Mouse (Mus musculus): ENCODE results near the gene Zcchc10. TPM values are rescaled to one million over a fixed set of nuclear protein-coding genes. Genes with fewer than 3 reads are reported as not detected.
"Not testable (repeated sequence)": the region's sequence is repeated elsewhere in the genome, so short reads cannot be mapped to it uniquely, and the experiment has no call there.

The Zcchc10 gene
- polyA plus RNA-seq, 1 experiment from 2014 or later: 18.1 TPM

GRCm38 (mm10) chr11:53301167-53301515 lies 23.3 kb upstream of the Zcchc10 start:
- Histone ChIP-seq H3K27me3 (replicated peaks) (no peaks in the 10 kb centered on the region), H3K4me3 (replicated peaks) (peak overlapping the region; percentile 98), H3K4me1 (peaks cover 12% of the 10 kb centered on the region), H3K27ac (peak overlapping the region; percentile 97), H3K4me2 (peak overlapping the region; percentile 61), H3K9ac (peak overlapping the region; percentile 11; the same call in 1 of the 2 replicates), H3K36me3 (no peaks in the 10 kb centered on the region), H3K9me3 (no peaks in the 10 kb centered on the region)
- WGBS: 48% methylated on average over 9 of the region's 9 CpGs
- ATAC-seq (ENCODE audit: insufficient read depth, low FRiP score, low read depth): no peak

- Histone ChIP-seq H3K4me2 (no peak overlapping the region), H3K9me3 (no peaks in the 10 kb centered on the region), H3K4me3 (replicated peaks) (no peak overlapping the region), H3K9ac (no peak overlapping the region), H3K27ac (no peak overlapping the region), H3K27me3 (replicated peaks) (no peaks in the 10 kb centered on the region), H3K36me3 (no peaks in the 10 kb centered on the region), H3K4me1 (peaks cover 19% of the 10 kb centered on the region)
- WGBS: 82% methylated on average over 14 of the region's 14 CpGs
- no peak for ATAC-seq (ENCODE audit: insufficient read depth, low FRiP score, low read depth)
These were observed 20.2 kb upstream of the Zcchc10 start for GRCm38 (mm10) chr11:53304044-53304840.

GRCm38 (mm10) chr11:53306965-53307364 lies 17.5 kb upstream of the Zcchc10 start:
- ATAC-seq (ENCODE audit: insufficient read depth, low FRiP score, low read depth): no peak
- no peak overlapping the region for H3K4me3 ChIP-seq (replicated peaks)
- H3K27ac ChIP-seq: peak overlapping the region; percentile 51; the same call in 1 of the 2 replicates
- H3K4me1 ChIP-seq: peaks cover 15% of the 10 kb centered on the region
- WGBS: 46% methylated on average over 2 of the region's 2 CpGs
- no peaks in the 10 kb centered on the region for H3K36me3 ChIP-seq
- no peak overlapping the region for H3K4me2 ChIP-seq
- H3K9ac ChIP-seq: no peak overlapping the region
- no peaks in the 10 kb centered on the region for H3K27me3 ChIP-seq (replicated peaks)
- H3K9me3 ChIP-seq: no peaks in the 10 kb centered on the region

GRCm38 (mm10) chr11:53307558-53308065 lies 16.9 kb upstream of the Zcchc10 start:
- no peak for ATAC-seq (ENCODE audit: insufficient read depth, low FRiP score, low read depth)
- no peak overlapping the region for H3K4me2 ChIP-seq

GRCm38 (mm10) chr11:53308251-53308864 lies 16.1 kb upstream of the Zcchc10 start:
- Histone ChIP-seq H3K9me3 (no peaks in the 10 kb centered on the region), H3K4me2 (no peak overlapping the region), H3K4me1 (peaks cover 15% of the 10 kb centered on the region), H3K36me3 (no peaks in the 10 kb centered on the region), H3K27me3 (replicated peaks) (no peaks in the 10 kb centered on the region), H3K9ac (no peak overlapping the region), H3K4me3 (replicated peaks) (no peak overlapping the region), H3K27ac (peak overlapping the region; percentile 88)
- ATAC-seq (ENCODE audit: insufficient read depth, low FRiP score, low read depth): peak; percentile 68

More at GRCm38 (mm10) chr11:53307558-53308065, 16.9 kb upstream of the Zcchc10 start:
- Histone ChIP-seq H3K9me3 (no peaks in the 10 kb centered on the region), H3K4me3 (replicated peaks) (no peak overlapping the region), H3K9ac (no peak overlapping the region), H3K36me3 (no peaks in the 10 kb centered on the region), H3K27me3 (replicated peaks) (no peaks in the 10 kb centered on the region), H3K4me1 (peaks cover 15% of the 10 kb centered on the region), H3K27ac (peak overlapping the region; percentile 88)
- WGBS: 49% methylated on average over 10 of the region's 10 CpGs

GRCm38 (mm10) chr11:53308884-53309310 lies 15.6 kb upstream of the Zcchc10 start:
- Histone ChIP-seq H3K4me3 (replicated peaks) (no peak overlapping the region), H3K36me3 (no peaks in the 10 kb centered on the region), H3K4me1 (peaks cover 15% of the 10 kb centered on the region), H3K27ac (peak overlapping the region; percentile 88), H3K9ac (no peak overlapping the region), H3K4me2 (no peak overlapping the region), H3K27me3 (replicated peaks) (no peaks in the 10 kb centered on the region), H3K9me3 (no peaks in the 10 kb centered on the region)
- ATAC-seq (ENCODE audit: insufficient read depth, low FRiP score, low read depth): peak; percentile 66
- 31% methylated on average over 2 of the region's 2 CpGs for WGBS

- peaks cover 19% of the 10 kb centered on the region for H3K4me1 ChIP-seq
- no peak overlapping the region for H3K4me3 ChIP-seq (replicated peaks)
- no peak overlapping the region for H3K9ac ChIP-seq
- no peaks in the 10 kb centered on the region for H3K9me3 ChIP-seq
- no peak overlapping the region for H3K4me2 ChIP-seq
- 35% methylated on average over 1 of the region's 1 CpGs for WGBS
- H3K36me3 ChIP-seq: no peaks in the 10 kb centered on the region
- H3K27ac ChIP-seq: no peak overlapping the region
- no peaks in the 10 kb centered on the region for H3K27me3 ChIP-seq (replicated peaks)
- ATAC-seq (ENCODE audit: insufficient read depth, low FRiP score, low read depth): no peak
These were observed 13.1 kb upstream of the Zcchc10 start for GRCm38 (mm10) chr11:53311385-53311784.

- not testable (repeated sequence) for H3K36me3 ChIP-seq; H3K27me3 ChIP-seq (replicated peaks); H3K4me3 ChIP-seq (replicated peaks); H3K9ac ChIP-seq; H3K27ac ChIP-seq; ATAC-seq (ENCODE audit: insufficient read depth, low FRiP score, low read depth); H3K9me3 ChIP-seq; H3K4me2 ChIP-seq
- peaks cover 13% of the 10 kb centered on the region for H3K4me1 ChIP-seq
- WGBS: 57% methylated on average over 1 of the region's 1 CpGs
These were observed 11.7 kb upstream of the Zcchc10 start for GRCm38 (mm10) chr11:53312823-53313222.

GRCm38 (mm10) chr11:53314770-53315173 lies 9.7 kb upstream of the Zcchc10 start:
- Histone ChIP-seq H3K27ac (no peak overlapping the region), H3K27me3 (replicated peaks) (no peaks in the 10 kb centered on the region), H3K9me3 (no peaks in the 10 kb centered on the region), H3K9ac (no peak overlapping the region), H3K36me3 (no peaks in the 10 kb centered on the region), H3K4me2 (no peak overlapping the region), H3K4me1 (0 out of 2 replicates have a peak, but pooled peaks cover 4% of the 10 kb centered on the region), H3K4me3 (replicated peaks) (no peak overlapping the region)
- 3% methylated on average over 1 of the region's 1 CpGs for WGBS
- peak; percentile 14; the same call in 1 of the 2 replicates for ATAC-seq (ENCODE audit: insufficient read depth, low FRiP score, low read depth)

GRCm38 (mm10) chr11:53316996-53317395 lies 7.5 kb upstream of the Zcchc10 start:
- 53% methylated on average over 6 of the region's 6 CpGs for WGBS
- no peak overlapping the region for H3K4me3 ChIP-seq (replicated peaks)
- ATAC-seq (ENCODE audit: insufficient read depth, low FRiP score, low read depth): no peak
- H3K4me1 ChIP-seq: 0 out of 2 replicates have a peak, but pooled peaks cover 4% of the 10 kb centered on the region
- H3K36me3 ChIP-seq: no peaks in the 10 kb centered on the region
- no peak overlapping the region for H3K4me2 ChIP-seq
- H3K9ac ChIP-seq: no peak overlapping the region
- H3K9me3 ChIP-seq: no peaks in the 10 kb centered on the region
- no peaks in the 10 kb centered on the region for H3K27me3 ChIP-seq (replicated peaks)
- no peak overlapping the region for H3K27ac ChIP-seq

- Histone ChIP-seq H3K4me1 (0 out of 2 replicates have a peak, but pooled peaks cover 4% of the 10 kb centered on the region), H3K4me2 (no peak overlapping the region), H3K9ac (no peak overlapping the region), H3K4me3 (replicated peaks) (no peak overlapping the region), H3K27me3 (replicated peaks) (no peaks in the 10 kb centered on the region), H3K27ac (no peak overlapping the region), H3K36me3 (no peaks in the 10 kb centered on the region), H3K9me3 (no peaks in the 10 kb centered on the region)
- 71% methylated on average over 7 of the region's 7 CpGs for WGBS
- ATAC-seq (ENCODE audit: insufficient read depth, low FRiP score, low read depth): no peak
These were observed 6.4 kb upstream of the Zcchc10 start for GRCm38 (mm10) chr11:53318041-53318440.

- H3K9ac ChIP-seq; H3K4me2 ChIP-seq; H3K4me1 ChIP-seq; ATAC-seq (ENCODE audit: insufficient read depth, low FRiP score, low read depth); H3K9me3 ChIP-seq; H3K27me3 ChIP-seq (replicated peaks); H3K27ac ChIP-seq; H3K4me3 ChIP-seq (replicated peaks); H3K36me3 ChIP-seq: not testable (repeated sequence)
- WGBS: 95% methylated on average over 3 of the region's 3 CpGs
These were observed 5.9 kb upstream of the Zcchc10 start for GRCm38 (mm10) chr11:53318568-53318967.
